In genomic region chr14:76010102-76011061, GRCm38 (mm10) we compare ENCODE assay signal across 8 mouse cellular contexts. TPM values are rescaled to one million over a fixed set of nuclear protein-coding genes. Genes with fewer than 3 reads are reported as not detected.
DNase-seq lines count a peak whose midpoint lies in the region; ATAC-seq lines count a peak whose summit lies in the region.

Gene Gtf2f2 (minus strand): TSS chr14:76010865.

- no peaks in the 10 kb centered on the region for H3K27me3 ChIP-seq in intestine, embryonic 14.5 days (replicated peaks; ENCODE audit: control insufficient read depth, insufficient read depth, low read length)

- peaks cover 7% of the 10 kb centered on the region; the same call in 1 of the 2 replicates for H3K36me3 ChIP-seq in intestine, embryonic 14.5 days (ENCODE audit: control insufficient read depth, insufficient read depth, low read length)

- H3K4me3 ChIP-seq in intestine, embryonic 14.5 days (ENCODE audit: low read depth, low read length): peak within 1 kb of the TSS; percentile 95

- H3K9me3 ChIP-seq in intestine, embryonic 14.5 days (ENCODE audit: control insufficient read depth, low read length): no peaks in the 10 kb centered on the region

- H3K4me2 ChIP-seq in intestine, embryonic 14.5 days (ENCODE audit: low read length): peak within 1 kb of the TSS; percentile 84

- H3K9ac ChIP-seq in intestine, embryonic 14.5 days (ENCODE audit: low read length): peak within 1 kb of the TSS; percentile 85

- peaks cover 16% of the 10 kb centered on the region for H3K4me1 ChIP-seq in intestine, embryonic 14.5 days (replicated peaks; ENCODE audit: control insufficient read depth, insufficient read depth, low read length)

- DNase-seq in adrenal gland, adult 18-20 months (ENCODE audit: low spot score in 2 of 2): peak; percentile 98 to 99
- peak; percentile 95 for DNase-seq in embryo, embryonic 11 days
- DNase-seq in gastrocnemius, postnatal 25 days: peak; percentile 90
- peak; percentile 98 for DNase-seq in intestine, embryonic 14.5 days (ENCODE audit: low spot score)
- DNase-seq in left cerebral cortex, postnatal 14 days (ENCODE audit: low spot score in 2 of 2): peak; percentile 93 to 96
- DNase-seq in mesoderm, embryonic 11.5 days (ENCODE audit: low read depth, low spot score): peak; percentile 96
- DNase-seq in right cerebral cortex, postnatal 36 days (ENCODE audit: low spot score in 2 of 2): peak; percentile 89
- peak; percentile 95 for DNase-seq in yolk sac, embryonic 10.5 days (ENCODE audit: low spot score)

- intact Hi-C loops in left cerebral cortex, postnatal 14 days (cut with DNase I): no loop called here

- peak; percentile 93 for ATAC-seq in intestine, embryonic 14.5 days (replicated peaks; ENCODE audit: low FRiP score, low TSS enrichment, low read depth)

- peak within 1 kb of the TSS; percentile 76 for H3K27ac ChIP-seq in intestine, embryonic 14.5 days (ENCODE audit: low read depth)

- WGBS in intestine, embryonic 14.5 days: 1% methylated on average over 67 of the region's 67 CpGs

RNA-seq across cellular contexts. Expression of gene Gtf2f2, which starts in this region (rescaled TPM):
- 10 to 100 TPM; 24.7 to 26.6 TPM for total RNA-seq in adrenal gland, adult 18-20 months (2021)
- 10 to 100 TPM; 11.0 to 12.0 TPM for total RNA-seq in gastrocnemius, postnatal 25 days (2021)
- 40.1 and 40.2 TPM in 2 replicates for polyA plus RNA-seq in intestine, embryonic 14.5 days (2014; fragmentation: Nextera tagmentation; extraction: Ambion mirVana)
- total RNA-seq in left cerebral cortex, postnatal 14 days (2021): 10 to 100 TPM; 16.6 to 18.5 TPM

Comparison
In these comparisons a context has a peak if more than half of its experiments do, and no peak if none do; other contexts are left out.
1. Peak in every context shown above with its lines: DNase-seq, ATAC-seq, H3K4me3 ChIP-seq and H3K27ac ChIP-seq.